Mouse (Mus musculus) cortical plate, adult 2 months (tissue): ENCODE measurements around the gene Neu1.

Experiments used
- CTCF ChIP-seq: fragments of 200-500 bp; IDR thresholded peaks from 2 replicates; pipeline ENCODE4 v1.5.1; 2011; ENCODE audit warnings: mild to moderate bottlenecking, control low read depth, low read length; ENCODE audit not compliant: insufficient read depth; ENCODE audit errors: extremely low read depth
- POLR2A ChIP-seq: fragments of 200-500 bp; IDR thresholded peaks from 2 replicates; pipeline ENCODE4 v1.6.1; 2011; ENCODE audit warnings: mild to moderate bottlenecking, low read length, control low read depth; ENCODE audit not compliant: insufficient read depth; ENCODE audit errors: extremely low read depth

DNA sequence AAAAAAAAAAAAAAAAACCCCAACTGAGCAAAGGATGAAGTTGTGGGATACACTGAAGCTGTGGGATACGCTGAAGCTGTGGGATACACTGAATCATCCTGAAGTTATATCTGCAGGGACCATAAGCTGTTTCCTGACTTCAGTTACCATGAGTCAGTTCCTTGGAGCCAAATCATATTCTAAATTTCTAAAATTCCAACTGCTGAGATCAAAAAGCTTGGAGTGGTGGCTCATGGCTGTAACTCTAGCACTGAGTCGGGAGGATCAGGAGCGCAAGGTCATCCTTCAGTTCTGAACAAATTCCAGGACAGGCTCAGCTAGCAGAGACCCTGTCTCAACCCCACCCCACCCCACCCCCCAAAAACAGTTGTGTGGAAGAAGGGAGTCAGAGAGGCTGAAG lies 45.4 kb upstream of the Neu1 start:
- TF ChIP-seq POLR2A: no peak
- TF ChIP-seq CTCF: no peak
